Mouse (Mus musculus) layer of hippocampus, postnatal 25 days (tissue): ENCODE measurements around the gene Rapgef3. TPM values are rescaled to one million over a fixed set of nuclear protein-coding genes. Genes with fewer than 3 reads are reported as not detected.

Source experiments
- DNase-seq, 2 experiments: peaks; one replicate each; pipeline ENCODE4 v3.0.0; 2022; ENCODE audit warnings: mixed read lengths in 2 of 2, low spot score in 1 of 2; ENCODE audit errors: extremely low spot score in 1 of 2
- total RNA-seq, 2 experiments: library from RNA; stranded (reverse); gene quantifications; 2 replicates each; pipeline ENCODE4 v1.2.3; 2021

Gene Rapgef3
- total RNA-seq, 2 experiments from 2014 or later: 36.3 to 40.3 TPM

DNA sequence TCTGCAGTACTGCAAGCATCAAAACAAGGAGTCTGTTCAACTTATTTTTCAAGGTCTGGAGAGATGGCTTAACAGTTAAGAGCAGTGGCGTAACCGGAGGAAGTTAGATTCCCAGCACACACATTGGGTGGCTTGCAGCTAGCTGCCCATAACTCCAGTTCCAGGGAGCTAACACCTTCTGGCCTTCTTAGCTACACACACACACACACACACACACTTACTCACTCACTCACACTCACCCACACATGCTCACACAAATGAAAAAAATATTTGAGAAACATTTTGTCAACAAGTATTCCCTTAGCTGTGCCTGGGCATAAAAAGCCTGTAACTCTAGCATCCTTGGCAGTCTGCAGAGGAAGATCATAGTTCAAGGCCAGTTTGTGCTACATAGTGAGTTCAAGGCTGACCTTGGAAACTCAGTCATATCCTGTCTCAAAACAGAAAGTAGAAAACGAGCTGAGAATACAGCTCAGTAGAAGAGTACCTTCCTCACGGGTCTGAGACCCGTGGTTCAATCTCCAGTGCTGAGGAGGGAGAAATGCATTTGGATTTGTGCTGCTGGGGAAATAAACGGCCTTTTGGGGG lies 42.5 kb downstream of the Rapgef3 start:
- no peak for DNase-seq

DNA sequence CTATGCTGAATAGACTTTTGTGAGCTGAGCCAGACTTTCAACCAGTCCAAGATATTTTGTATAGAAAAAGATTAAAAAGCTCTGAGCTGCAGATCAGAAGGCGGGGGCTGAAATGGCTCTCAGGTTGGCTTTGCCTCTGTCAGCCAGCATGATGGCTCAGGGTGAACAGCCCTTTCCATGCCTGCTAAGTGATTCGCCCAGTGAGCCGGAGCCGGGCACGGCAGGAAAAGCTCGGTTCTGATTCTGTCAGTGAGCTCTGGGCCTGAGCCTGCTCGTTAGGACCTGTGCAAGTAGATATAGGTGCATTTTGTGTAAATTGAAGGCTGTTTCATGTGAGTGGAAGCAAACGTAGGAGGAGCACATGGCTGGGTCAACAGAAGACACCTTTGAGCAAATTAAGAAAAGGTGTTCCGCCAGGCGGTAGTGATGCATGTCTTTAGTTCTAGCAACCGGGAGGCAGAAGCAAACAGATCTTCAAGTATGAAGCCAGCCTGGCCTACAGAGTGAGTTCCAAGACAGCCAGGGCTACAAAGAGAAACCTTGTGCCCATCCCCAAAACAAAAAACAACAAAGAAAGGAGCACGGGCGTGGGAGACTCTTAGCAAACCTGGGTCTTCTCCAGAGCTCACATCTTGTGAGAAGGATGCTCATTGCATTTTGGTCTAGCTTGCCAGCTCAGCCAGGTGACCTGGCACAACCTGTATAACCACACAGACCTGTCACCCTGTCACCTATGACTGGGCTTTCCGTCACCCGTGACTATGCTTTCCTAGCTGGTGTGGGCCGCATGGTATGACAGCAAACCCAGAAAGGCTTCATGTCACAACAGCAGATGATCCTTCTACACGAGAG lies 43.2 kb downstream of the Rapgef3 start:
- DNase-seq: no peak

DNA sequence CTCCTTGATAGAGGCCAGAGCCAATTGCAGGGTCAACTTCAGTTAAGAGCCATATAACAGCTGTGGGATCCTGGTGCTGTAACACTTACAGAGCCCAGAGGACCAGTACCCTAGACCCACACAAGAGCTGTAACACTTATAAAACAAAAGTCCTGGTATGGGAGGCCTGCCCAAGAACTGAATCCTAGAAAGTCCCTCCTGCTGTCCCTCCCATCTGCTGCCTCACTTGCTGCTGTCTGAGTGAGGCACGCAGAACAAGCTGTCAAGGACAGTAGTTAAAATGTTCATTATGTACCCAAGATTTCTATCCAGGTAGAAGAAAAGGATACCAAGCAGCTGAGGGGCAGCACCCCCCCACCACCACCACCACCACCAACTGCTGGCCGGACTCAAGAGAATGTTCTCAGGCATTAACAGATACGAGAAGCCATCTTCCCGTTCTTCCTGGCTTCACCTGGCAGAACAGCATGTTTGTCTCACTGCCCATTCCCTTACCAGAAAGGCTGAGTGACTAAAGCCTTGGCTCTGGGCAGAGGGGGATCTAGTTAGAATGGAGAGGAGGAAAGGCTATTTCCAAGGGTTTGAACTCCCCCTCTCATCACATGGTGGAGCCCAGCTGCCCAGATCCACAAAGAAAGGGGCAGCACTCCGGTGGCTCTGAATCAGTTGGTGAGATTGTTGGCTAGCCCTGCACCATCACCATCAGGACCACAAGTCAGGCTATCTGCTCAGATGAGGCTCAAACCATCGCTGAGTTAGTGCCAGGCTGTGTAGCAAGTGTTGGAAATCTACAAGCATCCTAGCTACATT lies 44.0 kb downstream of the Rapgef3 start:
- peak in 1 of 2 experiments; percentile 10 for DNase-seq

DNA sequence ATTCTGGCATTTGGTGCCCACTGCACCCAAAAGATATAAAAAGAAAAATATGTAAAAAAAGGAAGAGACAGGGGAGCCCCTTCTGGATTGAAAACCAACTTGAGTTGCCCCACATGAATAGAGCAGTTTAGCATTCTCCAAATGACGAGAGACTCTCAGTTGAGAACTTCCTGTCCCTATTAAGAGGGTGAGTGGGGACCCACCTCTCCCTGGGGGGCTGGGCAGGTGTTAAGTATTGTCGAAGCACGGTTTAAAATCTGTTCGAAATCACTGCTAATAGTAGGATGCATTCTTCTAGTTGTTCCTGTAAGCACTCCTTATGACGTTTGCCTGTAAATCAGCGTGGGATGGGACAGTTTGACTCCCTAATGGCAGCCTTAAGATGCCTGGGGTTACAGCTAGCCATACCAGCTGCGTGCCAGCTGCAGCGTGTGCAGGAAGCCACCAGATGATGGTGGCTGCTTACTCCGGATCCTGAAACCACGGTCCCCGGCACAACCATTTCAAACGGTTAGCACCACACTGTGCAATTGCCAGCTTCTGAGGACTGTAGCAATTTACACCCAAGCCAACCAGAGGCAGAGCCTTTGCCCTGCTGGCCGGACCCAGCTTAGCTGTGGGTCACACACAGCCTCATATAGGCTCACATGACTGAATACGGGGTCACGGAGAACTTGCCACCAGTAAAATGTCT lies 46.6 kb downstream of the Rapgef3 start:
- DNase-seq: no peak

DNA sequence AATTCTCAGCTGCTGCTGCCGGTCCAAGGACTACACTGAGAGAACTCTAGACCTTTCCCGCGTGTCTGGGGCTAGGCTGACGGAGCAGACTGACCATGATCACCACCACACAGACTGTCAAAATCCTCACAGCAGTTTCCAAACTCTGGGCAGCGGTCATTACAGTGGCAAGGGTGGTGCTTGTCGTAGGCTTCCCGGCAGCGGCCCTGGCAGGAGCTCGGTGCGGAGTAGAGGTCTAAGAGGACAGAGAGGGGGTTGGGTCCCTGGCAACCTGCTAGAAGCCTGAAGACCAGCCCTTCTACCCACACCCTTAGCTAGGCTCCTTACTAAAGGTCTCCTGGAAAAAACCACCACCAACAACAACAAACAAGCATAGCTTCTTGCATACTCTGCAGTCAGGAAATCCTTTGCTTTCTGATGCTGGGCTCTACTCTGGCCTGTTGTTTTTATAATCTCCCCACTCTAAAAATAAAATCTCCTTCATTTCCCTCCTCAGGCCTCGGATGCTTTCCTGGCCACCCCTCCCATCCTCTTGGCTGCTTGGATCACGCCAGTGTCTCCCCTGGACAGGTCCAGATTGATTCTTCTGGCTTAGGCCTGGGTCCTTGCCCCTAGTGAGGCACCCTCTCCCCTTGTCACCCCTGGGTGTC lies 47.6 kb downstream of the Rapgef3 start:
- DNase-seq: no peak

DNA sequence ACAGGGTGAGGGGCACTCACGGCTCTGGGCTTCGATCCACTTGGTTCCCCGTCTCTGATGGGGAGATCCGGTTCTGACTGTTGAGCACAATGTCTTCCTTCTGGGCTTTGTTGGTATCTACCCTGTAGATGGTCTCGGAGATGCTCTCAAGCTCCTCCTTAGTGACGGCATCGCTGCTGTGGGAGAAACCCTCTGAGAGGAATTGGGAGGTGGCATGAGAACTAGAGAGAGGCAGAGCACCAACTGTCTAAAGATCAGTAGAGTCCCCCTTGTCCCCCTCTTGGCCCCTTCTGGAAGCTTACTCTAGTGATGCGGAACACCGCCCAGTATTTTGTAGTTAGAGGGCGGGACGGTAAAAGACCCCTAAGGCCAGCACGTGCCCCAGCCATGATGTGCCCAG lies 48.3 kb downstream of the Rapgef3 start:
- DNase-seq: no peak

DNA sequence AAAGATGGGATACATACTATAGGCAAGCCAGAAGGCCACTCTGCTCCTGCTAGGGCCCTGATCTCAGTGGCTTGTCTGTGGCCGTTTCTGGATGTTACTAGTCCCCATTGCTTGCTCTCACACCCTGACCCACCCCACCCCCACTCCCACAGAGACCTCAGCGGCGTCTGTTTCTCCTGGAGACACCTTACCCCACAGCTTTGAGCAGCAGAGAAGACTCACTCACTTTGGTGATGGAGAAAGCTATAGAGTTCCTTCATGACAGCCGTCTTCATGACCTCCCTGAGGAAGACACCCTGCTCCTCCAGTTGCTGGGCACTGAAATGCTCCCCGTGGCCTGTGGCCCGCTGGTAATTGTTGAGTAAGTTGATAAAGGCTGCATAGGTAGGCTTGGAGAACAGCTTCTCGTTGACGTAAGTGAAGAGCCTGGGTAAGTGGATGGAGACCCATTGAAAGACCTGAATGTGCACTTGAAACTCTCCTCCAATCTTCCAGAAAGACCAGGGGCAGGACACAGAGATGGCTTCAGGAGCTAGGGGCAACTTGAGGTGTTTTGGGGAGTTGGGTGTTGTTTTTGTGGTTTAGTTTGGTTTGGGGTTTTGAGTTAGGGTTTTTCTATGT lies 49.1 kb downstream of the Rapgef3 start:
- no peak for DNase-seq

DNA sequence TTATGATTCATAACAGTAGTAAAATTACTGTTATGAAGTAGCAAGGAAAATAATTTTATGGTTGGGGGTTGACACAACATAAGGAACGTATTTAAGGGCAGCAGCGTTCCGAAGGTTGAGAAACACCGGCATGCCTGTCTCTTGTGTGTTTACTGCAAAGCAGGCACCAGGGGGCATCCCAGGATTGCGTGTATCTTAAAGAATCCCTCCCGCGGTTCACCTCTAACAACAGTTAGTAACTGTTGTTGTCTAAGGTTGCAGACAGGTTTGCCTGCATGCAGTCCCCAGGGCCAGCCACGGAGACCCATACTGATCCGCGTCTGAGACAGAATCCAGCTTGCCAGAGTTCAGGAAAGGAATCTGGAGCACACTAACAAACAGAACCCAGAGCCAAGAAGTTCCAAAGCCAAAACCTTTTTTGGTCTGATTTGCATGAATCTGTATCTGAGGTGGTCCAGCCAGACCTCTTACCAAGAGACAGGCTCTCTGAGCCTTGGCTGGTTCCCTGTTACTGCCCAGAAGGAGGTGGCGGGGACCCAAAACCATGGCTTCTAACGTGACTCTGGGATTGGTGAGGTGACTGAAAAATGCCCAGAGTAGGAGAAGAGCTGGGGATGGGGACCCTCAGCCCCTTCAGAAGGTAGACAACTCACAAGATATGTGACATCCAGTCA lies 49.8 kb downstream of the Rapgef3 start:
- peak; percentile 24 to 60 for DNase-seq

DNA sequence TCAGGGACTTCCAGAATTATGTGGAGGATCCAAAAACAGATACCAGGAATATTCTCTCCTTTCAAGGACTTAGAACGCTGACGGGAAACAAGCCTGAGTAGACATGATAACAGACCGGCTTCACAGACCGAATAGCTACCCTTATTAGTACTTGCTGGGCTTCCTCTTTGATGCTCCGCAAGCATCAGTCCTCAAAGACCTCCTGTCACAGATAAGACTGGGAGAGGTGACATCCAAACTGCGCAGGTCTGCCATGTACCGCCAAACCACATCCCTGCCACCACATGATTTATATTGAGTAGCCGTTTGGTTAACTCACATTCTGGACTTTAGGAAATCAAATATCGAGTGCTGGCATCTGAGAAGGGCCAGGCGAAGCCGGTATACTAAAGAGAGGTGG lies 51.0 kb downstream of the Rapgef3 start:
- no peak for DNase-seq

DNA sequence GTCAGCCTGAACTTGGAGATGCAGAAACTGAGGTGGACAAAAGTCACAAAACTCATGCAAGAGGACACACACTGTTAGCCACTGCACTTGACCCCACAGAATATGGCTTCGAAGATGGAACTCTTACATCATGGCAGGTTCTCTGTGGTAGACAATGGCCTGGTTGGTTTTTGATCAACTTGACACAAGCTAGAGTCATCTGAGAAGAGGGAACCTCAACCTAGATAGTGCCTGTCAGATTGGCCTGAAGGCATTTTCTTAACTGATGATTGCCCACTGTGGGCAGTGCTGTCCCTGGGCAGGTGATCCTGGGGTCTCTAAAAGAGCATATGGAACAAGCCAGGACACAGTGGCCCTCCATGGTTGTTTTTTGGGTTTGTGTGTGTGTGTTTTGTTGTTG lies 52.0 kb downstream of the Rapgef3 start:
- no peak for DNase-seq

DNA sequence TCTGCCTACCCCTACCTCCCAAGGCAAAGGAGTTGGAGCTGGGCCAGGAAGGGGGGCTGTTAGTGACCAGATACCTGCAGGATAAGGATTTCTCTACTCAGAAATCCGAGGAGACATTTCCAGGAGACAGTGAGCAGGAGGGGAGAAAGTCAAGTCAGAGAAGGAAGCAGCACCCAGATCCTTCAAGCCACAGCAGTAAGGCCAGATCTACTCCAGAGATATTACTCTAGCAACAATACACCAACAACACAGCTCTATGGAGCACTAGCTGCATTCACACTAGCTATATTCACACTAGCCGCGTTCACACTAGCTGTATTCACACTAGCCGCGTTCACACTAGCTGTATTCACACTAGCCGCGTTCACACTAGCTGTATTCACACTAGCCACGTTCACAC lies 52.7 kb downstream of the Rapgef3 start:
- DNase-seq: no peak

DNA sequence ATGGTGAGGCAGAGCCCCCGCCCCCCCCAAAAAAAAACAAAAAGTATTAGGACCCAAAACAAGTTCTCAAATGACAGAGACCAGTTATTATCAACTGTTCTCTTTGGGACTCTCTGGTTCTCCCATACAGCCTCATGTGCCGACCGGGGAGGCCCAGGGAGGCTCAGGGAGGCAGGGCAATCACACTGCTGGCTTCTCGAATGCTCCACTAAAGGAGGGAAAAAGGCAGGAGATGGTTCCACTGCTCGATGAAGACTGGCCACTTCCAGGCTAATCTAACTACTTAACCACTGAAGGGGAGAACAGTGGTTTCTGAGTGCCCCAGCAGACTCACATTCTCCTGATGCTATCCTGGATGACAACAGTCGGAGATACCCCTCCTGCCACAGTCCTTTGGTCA lies 55.2 kb downstream of the Rapgef3 start:
- DNase-seq: no peak

DNA sequence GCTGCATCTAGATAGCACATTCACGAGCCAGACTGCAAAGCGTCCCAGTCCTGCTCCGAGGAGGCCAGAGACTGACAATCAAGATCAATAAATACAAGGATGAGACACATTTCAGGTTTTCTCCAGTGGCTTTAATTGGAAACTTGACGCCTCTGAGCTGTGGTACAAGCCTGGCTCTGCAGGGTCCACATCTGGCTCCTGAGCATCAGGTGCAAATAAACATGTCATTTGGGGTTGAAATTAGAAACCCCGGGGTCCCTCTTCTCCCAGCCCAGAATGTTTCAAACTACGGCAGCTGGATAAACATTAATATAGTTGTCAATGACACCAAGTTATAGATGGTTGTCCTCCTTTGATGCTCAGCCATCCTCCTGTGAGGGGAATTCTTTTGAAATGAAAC lies 56.9 kb downstream of the Rapgef3 start:
- no peak for DNase-seq

DNA sequence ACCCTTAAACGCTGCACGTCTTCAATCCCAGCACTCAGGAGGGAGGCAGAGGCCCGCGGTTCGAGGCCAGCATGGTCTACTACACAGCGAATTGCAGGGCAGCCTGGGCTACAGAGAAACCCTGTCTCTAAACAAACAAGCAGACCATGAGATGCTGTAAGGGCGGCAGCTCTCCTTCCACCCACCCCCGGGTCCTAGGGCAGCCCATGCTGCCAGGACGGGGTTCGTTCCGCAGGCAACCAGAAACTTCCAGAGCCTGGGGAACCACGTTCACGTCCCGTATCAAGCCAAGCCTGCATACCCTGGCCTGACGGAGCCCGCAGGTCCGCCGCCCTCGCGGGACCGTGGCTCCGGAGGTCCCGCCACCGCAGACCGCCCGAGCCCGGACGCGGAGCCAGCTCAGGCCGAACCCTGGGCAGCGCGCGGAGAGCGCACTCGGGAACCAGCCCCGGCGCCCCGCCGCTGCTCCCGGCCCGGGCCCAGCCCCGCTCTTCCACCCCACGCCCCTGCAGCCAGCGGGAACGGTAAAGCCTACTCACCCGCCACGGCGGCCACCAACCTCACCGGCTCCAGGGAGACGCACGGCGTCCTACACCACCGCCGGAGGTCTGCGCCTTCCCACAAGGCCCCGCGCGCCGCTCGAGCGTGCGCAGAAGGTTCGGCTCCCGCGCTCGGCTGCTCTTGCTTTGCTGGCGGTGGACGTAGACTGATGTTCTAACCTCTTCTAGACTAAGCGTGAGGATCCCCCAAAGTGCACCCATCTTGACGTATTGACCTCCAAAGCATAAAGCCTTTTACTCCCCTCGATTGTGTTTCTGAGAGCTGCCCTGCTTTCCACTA lies 62.3 kb downstream of the Rapgef3 start, which contains the start of gene Rpap3:
Gene Rpap3 (minus strand): TSS at position 615 of the 840 bp plus-strand sequence.
- DNase-seq: peak; percentile 71 to 87

DNA sequence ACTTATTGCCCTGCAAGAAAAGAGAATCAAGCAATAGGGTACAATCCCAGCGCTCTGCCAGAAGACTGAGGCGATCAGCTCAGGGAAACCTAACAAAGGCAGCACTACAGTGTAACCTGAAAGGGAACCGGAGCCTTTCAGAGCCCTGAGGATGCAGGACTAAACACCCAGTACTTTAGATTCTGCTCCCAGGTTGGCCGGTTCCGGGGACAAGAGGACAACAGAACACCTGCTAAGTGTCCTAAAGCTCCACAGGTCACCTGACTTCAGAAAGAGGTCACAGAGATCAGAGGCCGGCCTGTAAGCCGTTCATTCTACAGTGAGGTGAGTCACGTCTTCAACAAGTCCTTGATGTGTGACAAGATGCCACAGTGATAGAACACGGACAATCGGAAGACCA lies 71.2 kb downstream of the Rapgef3 start:
- no peak for DNase-seq
